In the genomic region with DNA sequence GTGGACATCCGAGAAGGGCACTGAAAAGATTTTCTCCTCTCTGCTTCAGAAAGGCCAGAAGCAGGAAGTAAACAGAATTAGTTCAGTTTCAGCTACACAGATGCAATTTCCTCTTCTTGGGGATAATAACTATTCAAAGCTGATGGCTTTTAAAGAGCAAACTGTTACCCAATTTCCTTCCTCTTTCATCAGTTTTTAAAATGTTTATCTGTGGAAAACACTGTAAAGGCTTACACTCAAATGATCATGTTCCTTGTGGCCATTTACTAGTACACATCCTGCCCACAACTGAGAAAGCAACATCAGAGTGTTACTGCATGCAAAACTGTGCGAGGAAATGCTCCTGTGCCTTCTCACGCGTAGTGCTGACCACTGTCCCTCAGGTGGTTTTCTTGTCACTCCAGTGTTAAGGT, we compare ENCODE assay signal across 11 mouse cellular contexts.
DNase-seq lines count a peak whose midpoint lies in the region; ATAC-seq and TF ChIP-seq lines count a peak whose summit lies in the region.
"Had no signal": no experiment of that assay in that cellular context is flagged by ENCODE, and none has a peak within 500 bp of the region (broad histone marks: within the 10 kb centered on the region; RNA-seq: fewer than 3 reads in every experiment).

No protein-coding gene starts in this region.

- no peaks in the 10 kb centered on the region for H3K27me3 ChIP-seq in heart, adult 2 months (ENCODE audit: control insufficient read depth, insufficient read depth, low read length)
- no peaks in the 10 kb centered on the region for H3K27me3 ChIP-seq in heart, embryonic 10.5 days (ENCODE audit: insufficient read depth, poor library complexity, severe bottlenecking)
- no peaks in the 10 kb centered on the region for H3K27me3 ChIP-seq in lung, postnatal 0 days (replicated peaks; ENCODE audit: insufficient read depth, low read length)
- no peaks in the 10 kb centered on the region for H3K27me3 ChIP-seq in forebrain, embryonic 16.5 days (replicated peaks; ENCODE audit: control insufficient read depth, insufficient read depth, low read length)
- H3K27me3 ChIP-seq: hindbrain, embryonic 13.5 days; limb, embryonic 13.5 days; stomach, embryonic 15.5 days had no signal

- no peak for TF ChIP-seq POLR2A in heart, adult 2 months (IDR thresholded peaks at IDR 0.05; ENCODE audit: insufficient read depth, low read depth, low read length)

- no peak for DNase-seq in heart, adult 2 months
- DNase-seq in heart, embryonic 10.5 days (ENCODE audit: low spot score) = no peak
- peak; percentile 57 for DNase-seq in lung, postnatal 0 days (ENCODE audit: low spot score)
- no peak for DNase-seq in lung, postnatal 4 days
- DNase-seq in layer of hippocampus, adult 11-12 months (ENCODE audit: low spot score) = no peak

- H3K4me1 ChIP-seq in heart, adult 2 months (ENCODE audit: control insufficient read depth, insufficient read depth, low read length) = peaks cover 5% of the 10 kb centered on the region
- no peaks in the 10 kb centered on the region for H3K4me1 ChIP-seq in heart, embryonic 10.5 days
- H3K4me1 ChIP-seq in lung, postnatal 0 days (ENCODE audit: insufficient read depth, low read depth, low read length) = no peaks in the 10 kb centered on the region
- no peaks in the 10 kb centered on the region for H3K4me1 ChIP-seq in forebrain, embryonic 16.5 days (replicated peaks; ENCODE audit: control insufficient read depth, insufficient read depth, low read length)
- H3K4me1 ChIP-seq: hindbrain, embryonic 13.5 days; limb, embryonic 13.5 days; stomach, embryonic 15.5 days had no signal

- H3K4me2 ChIP-seq in lung, postnatal 0 days (replicated peaks; ENCODE audit: low read depth, low read length) = no peak overlapping the region
- H3K4me2 ChIP-seq in forebrain, embryonic 16.5 days (ENCODE audit: low read length) = no peak overlapping the region
- H3K4me2 ChIP-seq: hindbrain, embryonic 13.5 days; limb, embryonic 13.5 days; stomach, embryonic 15.5 days had no signal

- peak overlapping the region; percentile 76 for H3K27ac ChIP-seq in heart, adult 2 months
- H3K27ac ChIP-seq in heart, embryonic 10.5 days = no peak overlapping the region
- H3K27ac ChIP-seq in lung, postnatal 0 days (ENCODE audit: low read length) = no peak overlapping the region
- H3K27ac ChIP-seq in forebrain, embryonic 16.5 days (ENCODE audit: low read length) = no peak overlapping the region
- H3K27ac ChIP-seq: hindbrain, embryonic 13.5 days; limb, embryonic 13.5 days; stomach, embryonic 15.5 days had no signal

- H3K9me3 ChIP-seq in heart, embryonic 10.5 days = no peaks in the 10 kb centered on the region
- H3K9me3 ChIP-seq in lung, postnatal 0 days (ENCODE audit: low read length) = no peaks in the 10 kb centered on the region
- H3K9me3 ChIP-seq in forebrain, embryonic 16.5 days (ENCODE audit: control insufficient read depth, low read length) = no peaks in the 10 kb centered on the region
- H3K9me3 ChIP-seq: hindbrain, embryonic 13.5 days; limb, embryonic 13.5 days; stomach, embryonic 15.5 days had no signal

- H3K79me2 ChIP-seq in heart, adult 2 months (replicated peaks; ENCODE audit: control insufficient read depth, insufficient read depth, low read length) = no peaks in the 10 kb centered on the region

- no peak for TF ChIP-seq CTCF in heart, adult 2 months (IDR thresholded peaks at IDR 0.05)
- TF ChIP-seq CTCF in lung, postnatal 0 days (IDR thresholded peaks at IDR 0.05) = no peak

- intact Hi-C loops in heart, adult 2 months (cut with DNase I) = loop anchor here (5.0 kb wide), 1 partner anchor 139 kb away; a partner anchor contains a TSS

- no peak overlapping the region for H3K9ac ChIP-seq in heart, adult 2 months (ENCODE audit: low read depth, low read length)
- H3K9ac ChIP-seq in lung, postnatal 0 days (replicated peaks; ENCODE audit: low read depth) = no peak overlapping the region
- no peak overlapping the region for H3K9ac ChIP-seq in forebrain, embryonic 16.5 days (replicated peaks; ENCODE audit: low read depth, low read length)
- H3K9ac ChIP-seq: hindbrain, embryonic 13.5 days; limb, embryonic 13.5 days; stomach, embryonic 15.5 days had no signal

- H3K4me3 ChIP-seq in heart, adult 2 months = no peak overlapping the region
- H3K4me3 ChIP-seq in heart, embryonic 10.5 days = no peak overlapping the region
- no peak overlapping the region for H3K4me3 ChIP-seq in lung, postnatal 0 days (ENCODE audit: low read depth, low read length)
- no peak overlapping the region for H3K4me3 ChIP-seq in forebrain, embryonic 16.5 days (replicated peaks; ENCODE audit: low read length)
- H3K4me3 ChIP-seq: hindbrain, embryonic 13.5 days; limb, embryonic 13.5 days; stomach, embryonic 15.5 days had no signal

- TF ChIP-seq EP300 in heart, adult 2 months (IDR thresholded peaks at IDR 0.05; ENCODE audit: insufficient read depth, low read depth, low read length) = no peak
- peak; percentile 49; the same call in 1 of the 2 replicates for TF ChIP-seq EP300 in lung, postnatal 0 days (IDR thresholded peaks at IDR 0.05)

- 45% methylated on average over 4 of the region's 4 CpGs for WGBS in heart, adult 2 months
- WGBS in heart, embryonic 10.5 days = 81% methylated on average over 4 of the region's 4 CpGs
- WGBS in lung, postnatal 0 days = 49% methylated on average over 4 of the region's 4 CpGs
- 92% methylated on average over 4 of the region's 4 CpGs for WGBS in forebrain, embryonic 16.5 days

- peak; percentile 61 for ATAC-seq in lung, postnatal 0 days
- ATAC-seq in inflammation-experienced regulatory T-cells, adult 6 months = peak; percentile 67
- ATAC-seq in neutrophil, adult 5-6 weeks (ENCODE audit: extremely low read depth, insufficient number of reproducible peaks, low FRiP score, poor library complexity, severe bottlenecking) = peak; percentile 87
- ATAC-seq in forebrain, embryonic 16.5 days = no peak

- peaks cover 2% of the 10 kb centered on the region; the same call in 1 of the 2 replicates for H3K36me3 ChIP-seq in heart, adult 2 months (ENCODE audit: control insufficient read depth, insufficient read depth, low read length)
- no peaks in the 10 kb centered on the region for H3K36me3 ChIP-seq in heart, embryonic 10.5 days
- no peaks in the 10 kb centered on the region for H3K36me3 ChIP-seq in lung, postnatal 0 days (ENCODE audit: insufficient read depth, low read length)
- H3K36me3 ChIP-seq in forebrain, embryonic 16.5 days (ENCODE audit: control insufficient read depth, insufficient read depth) = no peaks in the 10 kb centered on the region
- H3K36me3 ChIP-seq: hindbrain, embryonic 13.5 days; limb, embryonic 13.5 days; stomach, embryonic 15.5 days had no signal
